Mouse (Mus musculus): ENCODE results near the gene Trip12. TPM values are rescaled to one million over a fixed set of nuclear protein-coding genes. Genes with fewer than 3 reads are reported as not detected.

Trip12 gene
- polyA plus RNA-seq (2014; fragmentation: Nextera tagmentation; extraction: Ambion mirVana), result 92.1 and 105 TPM in 2 replicates

GRCm38 (mm10) chr1:84840018-84840664, at the start of gene Trip12:
TSS of gene Trip12 (minus strand) at chr1:84840516.
- Histone ChIP-seq H3K4me2 (replicated peaks; ENCODE audit: low read depth, low read length) (peak within 1 kb of the TSS; percentile 45), H3K9ac (ENCODE audit: low read depth, low read length) (peak within 1 kb of the TSS; percentile 97), H3K4me3 (ENCODE audit: low read depth, low read length) (peak within 1 kb of the TSS; percentile 90), H3K36me3 (ENCODE audit: control insufficient read depth, insufficient read depth, low read length) (no peaks in the 10 kb centered on the region), H3K4me1 (replicated peaks; ENCODE audit: control insufficient read depth, insufficient read depth, low read length) (no peaks in the 10 kb centered on the region), H3K27ac (ENCODE audit: low read depth, low read length) (peak within 1 kb of the TSS; percentile 94), H3K27me3 (ENCODE audit: control insufficient read depth, insufficient read depth, low read length) (no peaks in the 10 kb centered on the region), H3K9me3 (ENCODE audit: control insufficient read depth, low read length) (no peaks in the 10 kb centered on the region)
- DNase-seq (ENCODE audit: low spot score) (no peak), ATAC-seq (ENCODE audit: low FRiP score) (peak; percentile 56)
- under 1% methylated on average over 39 of the region's 39 CpGs for WGBS

- Histone ChIP-seq H3K27ac (ENCODE audit: low read depth, low read length) (peak overlapping the region; percentile 56), H3K4me2 (replicated peaks; ENCODE audit: low read depth, low read length) (no peak overlapping the region; the same call in 1 of the 2 replicates), H3K36me3 (ENCODE audit: control insufficient read depth, insufficient read depth, low read length) (no peaks in the 10 kb centered on the region), H3K4me1 (replicated peaks; ENCODE audit: control insufficient read depth, insufficient read depth, low read length) (no peaks in the 10 kb centered on the region), H3K4me3 (ENCODE audit: low read depth, low read length) (no peak overlapping the region), H3K27me3 (ENCODE audit: control insufficient read depth, insufficient read depth, low read length) (no peaks in the 10 kb centered on the region), H3K9me3 (ENCODE audit: control insufficient read depth, low read length) (no peaks in the 10 kb centered on the region), H3K9ac (ENCODE audit: low read depth, low read length) (no peak overlapping the region)
- peak; percentile 69 for DNase-seq (ENCODE audit: low spot score)
- ATAC-seq (ENCODE audit: low FRiP score), result peak; percentile 91
- 17% methylated on average over 7 of the region's 7 CpGs for WGBS
Observed at GRCm38 (mm10) chr1:84890005-84890393, 49.7 kb upstream of the Trip12 start.

- no peaks in the 10 kb centered on the region for H3K27me3 ChIP-seq (ENCODE audit: control insufficient read depth, insufficient read depth, low read length)
- no peaks in the 10 kb centered on the region for H3K9me3 ChIP-seq (ENCODE audit: control insufficient read depth, low read length)
- peak; percentile 60 for ATAC-seq (ENCODE audit: low FRiP score)
- H3K4me2 ChIP-seq (replicated peaks; ENCODE audit: low read depth, low read length), result no peak overlapping the region; the same call in 1 of the 2 replicates
- H3K4me3 ChIP-seq (ENCODE audit: low read depth, low read length), result no peak overlapping the region
- H3K4me1 ChIP-seq (replicated peaks; ENCODE audit: control insufficient read depth, insufficient read depth, low read length), result no peaks in the 10 kb centered on the region
- DNase-seq (ENCODE audit: low spot score), result peak; percentile 25
- peak overlapping the region; percentile 56 for H3K27ac ChIP-seq (ENCODE audit: low read depth, low read length)
- no peak overlapping the region for H3K9ac ChIP-seq (ENCODE audit: low read depth, low read length)
- no peaks in the 10 kb centered on the region for H3K36me3 ChIP-seq (ENCODE audit: control insufficient read depth, insufficient read depth, low read length)
- WGBS, result 59% methylated on average over 8 of the region's 8 CpGs
Observed at GRCm38 (mm10) chr1:84889330-84890004, 49.2 kb upstream of the Trip12 start.

GRCm38 (mm10) chr1:84885921-84886320, 45.6 kb upstream of the Trip12 start:
- no peak for ATAC-seq (ENCODE audit: low FRiP score)
- no peak for DNase-seq (ENCODE audit: low spot score)
- H3K27me3 ChIP-seq (ENCODE audit: control insufficient read depth, insufficient read depth, low read length), result no peaks in the 10 kb centered on the region
- H3K27ac ChIP-seq (ENCODE audit: low read depth, low read length), result no peak overlapping the region
- H3K9me3 ChIP-seq (ENCODE audit: control insufficient read depth, low read length), result no peaks in the 10 kb centered on the region
- no peaks in the 10 kb centered on the region for H3K4me1 ChIP-seq (replicated peaks; ENCODE audit: control insufficient read depth, insufficient read depth, low read length)
- WGBS, result 87% methylated on average over 6 of the region's 6 CpGs
- no peak overlapping the region for H3K4me2 ChIP-seq (replicated peaks; ENCODE audit: low read depth, low read length)
- H3K9ac ChIP-seq (ENCODE audit: low read depth, low read length), result no peak overlapping the region
- H3K4me3 ChIP-seq (ENCODE audit: low read depth, low read length), result no peak overlapping the region
- no peaks in the 10 kb centered on the region for H3K36me3 ChIP-seq (ENCODE audit: control insufficient read depth, insufficient read depth, low read length)

- ATAC-seq (ENCODE audit: low FRiP score) (no peak), DNase-seq (ENCODE audit: low spot score) (no peak)
- no peak overlapping the region for H3K4me2 ChIP-seq (replicated peaks; ENCODE audit: low read depth, low read length)
- H3K9me3 ChIP-seq (ENCODE audit: control insufficient read depth, low read length), result no peaks in the 10 kb centered on the region
- H3K27ac ChIP-seq (ENCODE audit: low read depth, low read length), result no peak overlapping the region
- H3K36me3 ChIP-seq (ENCODE audit: control insufficient read depth, insufficient read depth, low read length), result no peaks in the 10 kb centered on the region
- WGBS, result 86% methylated on average over 3 of the region's 3 CpGs
- no peak overlapping the region for H3K9ac ChIP-seq (ENCODE audit: low read depth, low read length)
- H3K27me3 ChIP-seq (ENCODE audit: control insufficient read depth, insufficient read depth, low read length), result no peaks in the 10 kb centered on the region
- H3K4me1 ChIP-seq (replicated peaks; ENCODE audit: control insufficient read depth, insufficient read depth, low read length), result no peaks in the 10 kb centered on the region
- H3K4me3 ChIP-seq (ENCODE audit: low read depth, low read length), result no peak overlapping the region
Observed at GRCm38 (mm10) chr1:84885174-84885573, 44.9 kb upstream of the Trip12 start.

GRCm38 (mm10) chr1:84883889-84884288, 43.6 kb upstream of the Trip12 start:
- Histone ChIP-seq H3K4me2 (replicated peaks; ENCODE audit: low read depth, low read length) (no peak overlapping the region), H3K9me3 (ENCODE audit: control insufficient read depth, low read length) (no peaks in the 10 kb centered on the region), H3K4me1 (replicated peaks; ENCODE audit: control insufficient read depth, insufficient read depth, low read length) (no peaks in the 10 kb centered on the region), H3K36me3 (ENCODE audit: control insufficient read depth, insufficient read depth, low read length) (no peaks in the 10 kb centered on the region), H3K27ac (ENCODE audit: low read depth, low read length) (no peak overlapping the region), H3K9ac (ENCODE audit: low read depth, low read length) (no peak overlapping the region), H3K4me3 (ENCODE audit: low read depth, low read length) (no peak overlapping the region), H3K27me3 (ENCODE audit: control insufficient read depth, insufficient read depth, low read length) (no peaks in the 10 kb centered on the region)
- no peak for ATAC-seq (ENCODE audit: low FRiP score)
- WGBS, result 64% methylated on average over 4 of the region's 4 CpGs
- DNase-seq (ENCODE audit: low spot score), result no peak

GRCm38 (mm10) chr1:84882937-84883336, 42.6 kb upstream of the Trip12 start:
- no peaks in the 10 kb centered on the region for H3K27me3 ChIP-seq (ENCODE audit: control insufficient read depth, insufficient read depth, low read length)
- ATAC-seq (ENCODE audit: low FRiP score), result no peak
- no peaks in the 10 kb centered on the region for H3K9me3 ChIP-seq (ENCODE audit: control insufficient read depth, low read length)

GRCm38 (mm10) chr1:84882066-84882532, 41.8 kb upstream of the Trip12 start:
- no peak overlapping the region for H3K27ac ChIP-seq (ENCODE audit: low read depth, low read length)
- WGBS, result 44% methylated on average over 2 of the region's 2 CpGs
- no peaks in the 10 kb centered on the region for H3K4me1 ChIP-seq (replicated peaks; ENCODE audit: control insufficient read depth, insufficient read depth, low read length)
- no peaks in the 10 kb centered on the region for H3K9me3 ChIP-seq (ENCODE audit: control insufficient read depth, low read length)
- no peaks in the 10 kb centered on the region for H3K36me3 ChIP-seq (ENCODE audit: control insufficient read depth, insufficient read depth, low read length)
- H3K4me2 ChIP-seq (replicated peaks; ENCODE audit: low read depth, low read length), result no peak overlapping the region
- no peak overlapping the region for H3K9ac ChIP-seq (ENCODE audit: low read depth, low read length)
- H3K27me3 ChIP-seq (ENCODE audit: control insufficient read depth, insufficient read depth, low read length), result no peaks in the 10 kb centered on the region
- no peak overlapping the region for H3K4me3 ChIP-seq (ENCODE audit: low read depth, low read length)
- DNase-seq (ENCODE audit: low spot score) (no peak), ATAC-seq (ENCODE audit: low FRiP score) (peak; percentile 47; the same call in 1 of the 2 replicates)

More at GRCm38 (mm10) chr1:84882937-84883336, 42.6 kb upstream of the Trip12 start:
- no peak for DNase-seq (ENCODE audit: low spot score)
- no peak overlapping the region for H3K4me3 ChIP-seq (ENCODE audit: low read depth, low read length)
- H3K36me3 ChIP-seq (ENCODE audit: control insufficient read depth, insufficient read depth, low read length), result no peaks in the 10 kb centered on the region
- no peaks in the 10 kb centered on the region for H3K4me1 ChIP-seq (replicated peaks; ENCODE audit: control insufficient read depth, insufficient read depth, low read length)
- no peak overlapping the region for H3K9ac ChIP-seq (ENCODE audit: low read depth, low read length)
- WGBS, result 93% methylated on average over 4 of the region's 4 CpGs
- H3K27ac ChIP-seq (ENCODE audit: low read depth, low read length), result no peak overlapping the region
- no peak overlapping the region for H3K4me2 ChIP-seq (replicated peaks; ENCODE audit: low read depth, low read length)
